Mouse (Mus musculus) embryonic facial prominence, embryonic 14.5 days (tissue): ENCODE results near the gene Hoxa7. TPM values are rescaled to one million over a fixed set of nuclear protein-coding genes. Genes with fewer than 3 reads are reported as not detected.

ENCODE experiments used
- ATAC-seq: fragments of 200-750 bp; cut with Nextera tagmentation; 2 replicates; pipeline ENCODE4 v1.8.0; 2017; ENCODE audit warnings: low read depth, moderate number of reproducible peaks, moderate TSS enrichment
- DNase-seq: peaks from one replicate; pipeline ENCODE4 v3.0.0-alpha.2; 2015; ENCODE audit warnings: low spot score
- H3K27ac ChIP-seq: fragments of 300-500 bp; sonication (generic); replicated peaks from 2 replicates; pipeline ENCODE4 v1.5.1; 2014; ENCODE audit warnings: low read depth, mild to moderate bottlenecking, low read length, moderate library complexity
- H3K27me3 ChIP-seq: fragments of 300-500 bp; sonication (generic); replicated peaks from 2 replicates; pipeline ENCODE4 v1.6.1; 2014; ENCODE audit warnings: low read length; ENCODE audit not compliant: control insufficient read depth, insufficient read depth
- H3K36me3 ChIP-seq: fragments of 300-500 bp; sonication (generic); 2 replicates; pipeline ENCODE4 v1.6.1; 2014; ENCODE audit warnings: low read length, mixed read lengths; ENCODE audit not compliant: control insufficient read depth, insufficient read depth
- H3K4me1 ChIP-seq: fragments of 300-500 bp; sonication (generic); 2 replicates; pipeline ENCODE4 v1.6.1; 2014; ENCODE audit warnings: antibody characterized with exemption, low read length; ENCODE audit not compliant: control insufficient read depth, insufficient read depth
- H3K4me2 ChIP-seq: fragments of 300-500 bp; sonication (generic); 2 replicates; pipeline ENCODE4 v1.6.1; 2014; ENCODE audit warnings: low read depth, mild to moderate bottlenecking, low read length, moderate library complexity, mixed read lengths
- H3K4me3 ChIP-seq: fragments of 300-500 bp; sonication (generic); 2 replicates; pipeline ENCODE4 v1.5.1; 2014; ENCODE audit warnings: low read depth, mild to moderate bottlenecking, low read length
- H3K9ac ChIP-seq: fragments of 300-500 bp; sonication (generic); 2 replicates; pipeline ENCODE4 v1.6.1; 2014; ENCODE audit warnings: low read depth, mild to moderate bottlenecking, low read length, moderate library complexity, mixed read lengths
- H3K9me3 ChIP-seq: fragments of 300-500 bp; sonication (generic); 2 replicates; pipeline ENCODE4 v1.6.1; 2016; ENCODE audit warnings: low read length; ENCODE audit not compliant: control insufficient read depth
- WGBS: fragments of 180-500 bp; shearing (Covaris S2); extraction: QIAGEN DNeasy Blood & Tissue Kit; methylation state at CpG from one replicate; pipeline ENCODE4 v1.1.7; 2014; 5-methylcytosine and 5-hydroxymethylcytosine counted together
- polyA plus RNA-seq: library from polyadenylated mRNA; unstranded; fragments of >200 nt; fragmentation: Nextera tagmentation; extraction: Ambion mirVana; gene quantifications from 2 replicates; pipeline ENCODE4 v1.2.1, GENCODE M21; 2014

Gene Hoxa7
- polyA plus RNA-seq, 1 experiment from 2014 or later = 0.21 TPM

DNA sequence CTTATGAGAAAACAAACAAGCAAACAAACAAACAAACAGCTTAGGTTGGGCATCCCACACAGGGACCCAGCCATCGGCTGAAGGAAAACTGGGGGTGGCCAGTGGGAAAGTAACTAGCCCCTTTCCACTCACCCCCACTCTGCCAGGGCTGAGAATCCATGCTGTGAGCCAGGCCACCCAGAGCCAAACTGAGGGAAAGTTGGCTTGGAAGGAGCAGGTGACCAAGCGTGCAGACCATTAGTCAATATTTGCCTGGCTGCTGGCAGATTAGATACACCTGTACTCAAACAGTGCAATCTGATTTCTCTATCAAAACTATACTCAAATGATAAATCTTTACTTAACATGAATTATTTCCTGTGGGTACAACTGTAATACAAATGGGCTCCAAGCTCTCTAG is 39.6 kb downstream of the Hoxa7 start:
- no peak overlapping the region for H3K4me2 ChIP-seq
- no peaks in the 10 kb centered on the region for H3K4me1 ChIP-seq
- no peaks in the 10 kb centered on the region for H3K36me3 ChIP-seq
- H3K9me3 ChIP-seq = no peaks in the 10 kb centered on the region
- no peak overlapping the region for H3K4me3 ChIP-seq
- H3K27me3 ChIP-seq = peaks cover 98% of the 10 kb centered on the region
- DNase-seq (no peak), ATAC-seq (no peak)
- 25% methylated on average over 2 of the region's 2 CpGs for WGBS
- no peak overlapping the region for H3K9ac ChIP-seq
- H3K27ac ChIP-seq = no peak overlapping the region

- DNase-seq = no peak
- no peak overlapping the region for H3K27ac ChIP-seq
- H3K27me3 ChIP-seq = peaks cover 98% of the 10 kb centered on the region
- H3K36me3 ChIP-seq = no peaks in the 10 kb centered on the region
- H3K4me3 ChIP-seq = no peak overlapping the region
- WGBS = 13% methylated on average over 3 of the region's 3 CpGs
- no peaks in the 10 kb centered on the region for H3K4me1 ChIP-seq
- H3K4me2 ChIP-seq = no peak overlapping the region
- ATAC-seq = no peak
- no peaks in the 10 kb centered on the region for H3K9me3 ChIP-seq
- H3K9ac ChIP-seq = no peak overlapping the region
Observed at GRCm38 (mm10) chr6:52180726-52181125, 40.9 kb downstream of the Hoxa7 start.

DNA sequence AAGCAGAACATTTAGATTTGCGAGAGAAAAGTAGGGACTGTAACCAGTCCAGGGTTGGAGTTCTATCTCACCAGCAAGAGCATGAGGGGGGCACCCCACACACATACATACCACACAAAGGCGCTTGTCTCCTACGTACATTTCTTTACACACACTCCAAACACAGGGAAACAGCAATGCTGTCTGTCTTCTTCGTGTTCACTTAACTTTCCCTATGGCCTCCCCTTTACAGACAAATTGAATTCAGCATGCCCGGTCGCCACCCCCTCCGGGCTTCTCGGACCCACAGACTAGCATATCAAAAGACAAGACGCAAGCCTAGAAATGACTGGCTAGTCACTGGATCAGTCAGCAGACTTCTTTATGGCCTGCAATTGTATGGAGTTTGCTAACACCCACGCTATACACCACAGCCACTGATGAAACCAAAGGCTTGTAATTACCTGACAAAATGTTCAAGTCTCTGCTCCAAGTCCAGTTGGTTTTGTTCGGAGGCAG is 41.4 kb downstream of the Hoxa7 start:
- Histone ChIP-seq H3K9me3 (no peaks in the 10 kb centered on the region), H3K27me3 (peaks cover 98% of the 10 kb centered on the region), H3K36me3 (no peaks in the 10 kb centered on the region), H3K4me3 (peak overlapping the region; percentile 0; the same call in 1 of the 2 replicates), H3K9ac (no peak overlapping the region), H3K27ac (no peak overlapping the region), H3K4me2 (peak overlapping the region; percentile 29; the same call in 1 of the 2 replicates), H3K4me1 (no peaks in the 10 kb centered on the region)
- DNase-seq (no peak), ATAC-seq (no peak)
- WGBS = 5% methylated on average over 11 of the region's 11 CpGs

DNA sequence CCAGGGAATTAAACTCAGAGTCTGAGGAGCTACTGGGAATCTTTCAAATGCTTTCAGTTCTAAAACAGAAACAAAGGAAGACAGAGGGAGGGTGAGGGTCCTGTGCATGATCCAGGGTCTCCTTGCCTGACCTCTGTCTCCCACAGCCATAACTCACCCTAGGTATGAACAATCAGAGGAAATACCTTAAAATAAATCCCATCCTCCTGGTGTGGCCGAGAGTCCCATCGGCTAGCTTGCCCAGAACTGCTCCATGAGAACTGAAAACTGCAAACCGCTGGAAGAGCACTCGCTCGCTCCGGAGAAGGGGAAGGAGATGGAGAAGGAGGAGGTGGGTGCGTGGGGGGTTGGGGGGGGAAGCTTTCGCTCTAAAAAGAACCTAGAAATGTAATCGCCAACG is 42.0 kb downstream of the Hoxa7 start:
- WGBS = 2% methylated on average over 10 of the region's 10 CpGs
- DNase-seq (no peak), ATAC-seq (no peak)
- H3K4me3 ChIP-seq = peak overlapping the region; percentile 0; the same call in 1 of the 2 replicates
- H3K9me3 ChIP-seq = no peaks in the 10 kb centered on the region
- H3K4me2 ChIP-seq = peak overlapping the region; percentile 29; the same call in 1 of the 2 replicates
- no peaks in the 10 kb centered on the region for H3K36me3 ChIP-seq
- H3K27ac ChIP-seq = no peak overlapping the region
- no peaks in the 10 kb centered on the region for H3K4me1 ChIP-seq
- H3K27me3 ChIP-seq = peaks cover 98% of the 10 kb centered on the region
- no peak overlapping the region for H3K9ac ChIP-seq

DNA sequence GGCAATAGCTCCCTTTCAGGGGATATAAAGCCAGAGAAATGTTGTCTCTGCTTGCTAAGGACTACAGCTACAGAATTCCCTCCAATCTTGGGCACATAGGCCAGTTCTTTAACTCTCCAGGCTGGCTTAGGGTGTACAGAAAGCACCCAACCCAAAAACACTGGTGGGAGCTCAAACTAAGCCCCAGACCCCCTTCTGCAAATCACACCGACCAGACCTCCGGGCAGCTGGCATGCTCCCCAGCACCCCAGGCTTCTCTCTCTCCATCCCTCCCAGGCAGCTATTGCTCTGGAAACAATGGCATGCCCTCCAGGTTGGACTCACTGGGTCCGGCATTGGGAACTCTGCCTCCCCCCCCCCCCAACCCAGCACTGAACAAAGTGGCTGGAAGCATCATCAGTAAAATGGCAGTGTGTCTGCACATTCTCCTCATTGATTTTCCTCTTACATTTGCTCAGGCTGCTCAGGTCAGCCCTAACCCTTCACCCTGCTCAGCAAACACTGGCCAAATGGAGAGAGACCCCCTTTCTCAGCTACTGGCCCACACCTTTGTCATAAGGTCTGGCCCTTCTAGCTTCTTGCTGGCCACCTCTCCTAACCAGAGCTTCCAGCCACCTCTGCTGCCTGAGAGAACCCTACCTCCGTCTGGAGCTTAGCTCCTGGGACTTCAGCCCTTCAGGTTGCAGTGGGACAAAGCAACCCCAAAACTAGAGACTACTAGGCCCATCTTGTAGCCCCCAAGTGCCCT is 42.6 kb downstream of the Hoxa7 start:
- Histone ChIP-seq H3K4me3 (peak overlapping the region; percentile 0; the same call in 1 of the 2 replicates), H3K9ac (no peak overlapping the region; the same call in 1 of the 2 replicates), H3K27me3 (peaks cover 98% of the 10 kb centered on the region), H3K27ac (no peak overlapping the region), H3K4me2 (peak overlapping the region; percentile 29; the same call in 1 of the 2 replicates), H3K4me1 (no peaks in the 10 kb centered on the region), H3K9me3 (no peaks in the 10 kb centered on the region), H3K36me3 (no peaks in the 10 kb centered on the region)
- ATAC-seq (no peak), DNase-seq (no peak)
- WGBS = 1% methylated on average over 4 of the region's 4 CpGs

DNA sequence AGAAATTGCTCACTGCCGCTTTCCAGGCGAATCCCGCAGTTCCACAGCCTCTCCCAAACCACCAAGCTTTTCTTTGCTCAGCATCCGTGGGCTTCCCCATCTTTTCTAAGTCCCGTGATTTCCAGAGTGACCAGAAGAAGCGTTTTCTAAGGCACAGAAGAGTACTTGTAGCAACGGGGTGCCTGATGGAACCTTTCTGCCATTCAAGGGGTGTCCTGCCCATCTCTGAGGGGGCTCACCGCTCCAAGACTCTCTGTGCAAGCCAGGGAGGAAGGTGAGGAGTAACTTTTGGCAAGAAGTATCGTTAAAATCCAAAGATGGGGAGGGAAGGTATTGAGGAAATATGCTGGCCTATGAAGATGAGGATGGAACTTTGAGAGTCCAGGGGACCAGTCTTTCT is 43.8 kb downstream of the Hoxa7 start:
- H3K27me3 ChIP-seq = peaks cover 98% of the 10 kb centered on the region
- H3K9me3 ChIP-seq = no peaks in the 10 kb centered on the region
- peak overlapping the region; percentile 43; the same call in 1 of the 2 replicates for H3K9ac ChIP-seq
- WGBS = 6% methylated on average over 9 of the region's 9 CpGs
- H3K4me3 ChIP-seq = peak overlapping the region; percentile 30; the same call in 1 of the 2 replicates
- H3K27ac ChIP-seq = no peak overlapping the region; the same call in 1 of the 2 replicates
- peak overlapping the region; percentile 36; the same call in 1 of the 2 replicates for H3K4me2 ChIP-seq
- H3K4me1 ChIP-seq = no peaks in the 10 kb centered on the region
- no peak for ATAC-seq
- no peak for DNase-seq
- H3K36me3 ChIP-seq = no peaks in the 10 kb centered on the region

DNA sequence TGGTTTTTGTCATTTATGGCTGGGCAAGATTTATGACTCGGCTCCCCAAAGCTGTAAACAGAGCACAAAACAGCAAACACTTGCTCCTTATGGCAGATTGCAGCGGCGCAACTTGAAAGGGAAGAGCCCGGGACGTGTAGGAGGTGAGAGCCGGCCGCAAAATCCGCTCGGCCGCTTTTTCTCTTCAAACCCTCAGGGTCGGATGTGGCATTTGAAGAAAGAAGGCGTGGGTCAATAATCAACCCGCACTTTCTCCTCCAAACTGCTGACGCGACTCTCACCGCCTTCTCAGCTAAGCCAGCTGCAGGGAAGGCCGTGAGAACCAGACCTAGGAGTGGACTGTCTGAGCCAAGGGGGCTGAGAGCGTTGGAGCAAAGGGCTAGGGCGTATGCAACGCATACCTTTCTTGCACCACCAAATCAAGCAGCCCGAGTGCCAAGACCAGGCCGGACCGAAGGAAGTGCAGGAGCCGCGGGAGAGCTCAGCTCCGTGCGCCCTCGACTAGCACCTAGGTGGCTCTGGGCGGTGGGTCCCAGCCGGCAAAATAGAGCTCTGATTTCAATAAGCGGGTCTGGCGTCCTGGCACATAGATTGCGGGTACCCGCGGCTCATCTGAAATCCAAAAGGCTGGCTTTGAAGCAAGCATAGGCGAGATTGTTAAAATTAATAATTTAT is 44.5 kb downstream of the Hoxa7 start, which contains the start of gene 5730596B20Rik:
TSS of gene 5730596B20Rik (plus strand) at position 438 of the 675 bp plus-strand sequence.
- Histone ChIP-seq H3K27me3 (peaks cover 98% of the 10 kb centered on the region), H3K9ac (peak within 1 kb of the TSS; percentile 43; the same call in 1 of the 2 replicates), H3K27ac (no peak within 1 kb of the TSS; the same call in 1 of the 2 replicates), H3K4me2 (peak within 1 kb of the TSS; percentile 36), H3K9me3 (no peaks in the 10 kb centered on the region), H3K4me3 (peak within 1 kb of the TSS; percentile 30; the same call in 1 of the 2 replicates), H3K36me3 (no peaks in the 10 kb centered on the region), H3K4me1 (no peaks in the 10 kb centered on the region)
- 2% methylated on average over 36 of the region's 36 CpGs for WGBS
- DNase-seq (no peak), ATAC-seq (no peak)

DNA sequence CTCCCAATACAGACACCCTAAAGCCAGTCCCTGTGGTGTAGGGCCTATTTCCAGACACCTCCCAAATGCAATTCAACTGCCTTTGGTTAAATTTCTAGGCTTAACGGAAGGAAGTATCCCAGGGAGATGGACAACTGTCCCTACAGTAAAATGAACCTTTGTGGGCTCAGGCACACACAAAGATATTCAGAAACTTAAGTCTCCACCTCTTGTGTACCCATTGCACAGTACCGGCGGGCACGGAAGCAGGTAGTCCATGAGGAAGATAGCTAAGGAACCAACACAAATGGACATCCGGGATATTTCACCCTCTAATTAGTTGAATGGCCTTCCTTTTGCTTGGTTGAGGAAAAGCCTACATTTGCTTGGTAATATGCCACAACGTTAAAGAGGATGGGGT is 45.3 kb downstream of the Hoxa7 start:
- no peak for ATAC-seq
- H3K9me3 ChIP-seq = no peaks in the 10 kb centered on the region
- no peaks in the 10 kb centered on the region for H3K36me3 ChIP-seq
- H3K4me1 ChIP-seq = no peaks in the 10 kb centered on the region
- H3K4me2 ChIP-seq = peak overlapping the region; percentile 36; the same call in 1 of the 2 replicates
- no peak overlapping the region; the same call in 1 of the 2 replicates for H3K27ac ChIP-seq
- H3K9ac ChIP-seq = no peak overlapping the region
- peaks cover 98% of the 10 kb centered on the region for H3K27me3 ChIP-seq
- no peak for DNase-seq
- 3% methylated on average over 6 of the region's 6 CpGs for WGBS
- peak overlapping the region; percentile 30; the same call in 1 of the 2 replicates for H3K4me3 ChIP-seq
